Mouse (Mus musculus) brown adipose tissue, adult 24 weeks (tissue): ENCODE data around the gene Dnajb12. TPM values are rescaled to one million over a fixed set of nuclear protein-coding genes. Genes with fewer than 3 reads are reported as not detected.

Source experiments
- H3K27ac ChIP-seq: fragments of 200-500 bp; replicated peaks from 2 replicates; pipeline ENCODE4 v1.5.1; 2012; ENCODE audit warnings: low read depth, mild to moderate bottlenecking, low read length
- H3K4me1 ChIP-seq: fragments of 200-500 bp; 2 replicates; pipeline ENCODE4 v1.6.1; 2012; ENCODE audit warnings: low read length, mixed read lengths; ENCODE audit not compliant: control insufficient read depth, insufficient read depth, insufficient read length
- H3K4me3 ChIP-seq: fragments of 200-500 bp; 2 replicates; pipeline ENCODE4 v1.5.1; 2012; ENCODE audit warnings: low read depth, mild to moderate bottlenecking, low read length, moderate library complexity; ENCODE audit not compliant: insufficient read depth
- polyA plus RNA-seq: library from polyadenylated mRNA; stranded (reverse); fragments of >200 nt; gene quantifications from 2 replicates; pipeline ENCODE4 v1.2.4, GENCODE M21; 2012; ENCODE audit not compliant: missing spikeins, insufficient read depth, insufficient read length

Dnajb12 gene
- polyA plus RNA-seq, 1 experiment = 21.9 TPM

- H3K4me3 ChIP-seq = no peak overlapping the region
- H3K4me1 ChIP-seq = peaks cover 14% of the 10 kb centered on the region
- no peak overlapping the region for H3K27ac ChIP-seq
Observed at GRCm38 (mm10) chr10:59938662-59939061, 59.3 kb downstream of the Dnajb12 start.

GRCm38 (mm10) chr10:59939081-59939480 lies 59.7 kb downstream of the Dnajb12 start:
- Histone ChIP-seq H3K4me1 (peaks cover 16% of the 10 kb centered on the region), H3K27ac (no peak overlapping the region), H3K4me3 (no peak overlapping the region)

GRCm38 (mm10) chr10:59942281-59942846 lies 63.0 kb downstream of the Dnajb12 start:
- Histone ChIP-seq H3K4me3 (peak overlapping the region; percentile 30; the same call in 1 of the 2 replicates), H3K4me1 (peaks cover 13% of the 10 kb centered on the region), H3K27ac (no peak overlapping the region)

- peak overlapping the region; percentile 28 for H3K27ac ChIP-seq
- peak overlapping the region; percentile 30 for H3K4me3 ChIP-seq
- peaks cover 14% of the 10 kb centered on the region for H3K4me1 ChIP-seq
Observed at GRCm38 (mm10) chr10:59942847-59943420, 63.6 kb downstream of the Dnajb12 start.

- Histone ChIP-seq H3K4me1 (peaks cover 14% of the 10 kb centered on the region), H3K4me3 (peak overlapping the region; percentile 30), H3K27ac (peak overlapping the region; percentile 28)
Observed at GRCm38 (mm10) chr10:59943421-59943989, 64.1 kb downstream of the Dnajb12 start.

DNA sequence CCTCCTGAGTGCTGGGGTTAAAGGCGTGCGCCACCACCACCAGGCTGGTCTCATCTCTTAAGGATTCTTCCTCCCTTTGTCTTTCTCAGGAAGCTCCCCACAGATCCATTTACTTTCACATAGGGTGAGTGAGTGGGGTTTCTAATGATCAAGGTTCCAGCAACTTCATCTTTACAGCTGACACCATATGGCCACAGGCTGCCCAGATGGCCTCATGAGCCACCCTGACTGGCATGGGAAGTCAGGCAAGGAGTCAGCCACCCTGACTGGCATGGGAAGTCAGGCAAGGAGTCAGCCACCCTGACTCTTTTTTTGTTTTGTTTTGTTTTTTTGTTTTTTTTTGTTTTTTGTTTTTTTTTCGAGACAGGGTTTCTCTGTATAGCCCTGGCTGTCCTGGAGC lies 66.1 kb downstream of the Dnajb12 start:
- H3K4me1 ChIP-seq = peaks cover 17% of the 10 kb centered on the region
- H3K27ac ChIP-seq = no peak overlapping the region
- H3K4me3 ChIP-seq = no peak overlapping the region

DNA sequence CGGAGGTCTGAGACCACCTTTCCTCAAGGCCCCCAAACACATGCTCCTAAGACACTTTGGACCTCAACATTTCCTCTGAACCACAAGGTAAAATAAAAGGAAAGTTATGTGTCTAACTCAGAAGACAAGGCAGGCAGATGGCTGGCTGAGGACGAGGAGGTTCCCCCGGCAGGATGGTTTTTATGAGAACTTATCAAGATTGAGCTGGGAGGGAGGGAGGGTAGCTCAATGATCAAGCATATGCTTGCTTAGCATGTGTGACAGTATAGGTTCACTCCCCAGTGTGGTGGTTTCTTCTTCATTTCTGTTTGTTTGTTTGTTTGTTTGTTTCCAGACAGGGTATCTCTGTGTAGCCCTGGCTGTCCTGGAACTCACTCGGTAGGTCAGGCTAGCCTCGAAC lies 67.0 kb downstream of the Dnajb12 start:
- H3K27ac ChIP-seq = no peak overlapping the region
- H3K4me3 ChIP-seq = no peak overlapping the region
- H3K4me1 ChIP-seq = peaks cover 17% of the 10 kb centered on the region

GRCm38 (mm10) chr10:59947296-59948073 lies 68.1 kb downstream of the Dnajb12 start:
- Histone ChIP-seq H3K4me1 (peaks cover 17% of the 10 kb centered on the region), H3K4me3 (no peak overlapping the region), H3K27ac (peak overlapping the region; percentile 80)

DNA sequence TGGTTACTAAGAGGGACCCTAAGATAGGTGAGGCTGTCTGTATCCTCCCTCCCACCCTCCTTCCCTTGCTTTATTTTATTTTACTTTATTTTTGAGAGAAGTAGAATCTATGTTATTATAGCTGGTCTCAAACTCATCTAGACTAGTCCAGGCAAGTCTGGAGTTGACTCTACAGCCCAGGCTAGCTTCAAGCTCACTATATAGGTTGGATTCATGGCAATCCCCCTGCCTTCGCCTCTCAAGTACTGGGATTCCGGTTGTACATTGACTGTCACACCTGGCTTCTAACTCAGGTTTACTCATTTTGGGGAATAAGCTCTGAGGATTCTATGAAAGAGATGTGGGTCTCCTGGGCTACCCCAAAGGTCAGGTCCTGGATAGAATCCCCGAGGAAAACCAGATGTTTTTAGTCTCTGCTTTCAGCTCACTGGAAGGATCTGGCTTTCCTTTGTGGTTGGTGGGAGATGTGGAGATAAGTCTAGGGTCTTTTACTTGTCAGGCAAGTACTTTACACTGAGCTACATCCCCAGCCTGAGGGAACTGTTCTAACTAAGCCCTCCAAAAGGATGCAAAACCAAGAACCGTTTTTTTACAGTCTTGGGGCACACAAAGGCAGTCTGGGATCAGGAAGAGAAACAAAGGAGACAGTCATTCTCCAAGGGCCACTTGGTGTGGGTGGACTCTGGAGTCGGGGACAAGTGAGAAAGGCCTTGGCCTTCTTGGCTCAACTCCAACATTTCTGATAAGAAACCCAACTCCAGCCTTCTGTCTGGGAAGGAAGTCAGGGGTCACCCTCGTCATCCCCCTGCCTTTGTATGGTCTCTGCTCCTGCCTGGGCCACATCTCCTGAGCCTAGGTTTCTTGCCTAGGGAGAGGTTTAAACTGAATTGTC lies 69.3 kb downstream of the Dnajb12 start:
- Histone ChIP-seq H3K27ac (peak overlapping the region; percentile 80), H3K4me3 (peak overlapping the region; percentile 92), H3K4me1 (peaks cover 8% of the 10 kb centered on the region)

Other genes starting within 250 kb of the Dnajb12 start
- gene Micu1, start 177.1 kb upstream of the Dnajb12 start, polyA plus RNA-seq = 41.8 and 46.8 TPM in 2 replicates
- 6.1 and 17.7 TPM in 2 replicates for gene Ddit4, start 72.3 kb downstream of the Dnajb12 start, polyA plus RNA-seq
- gene Ascc1, start 123.2 kb downstream of the Dnajb12 start, polyA plus RNA-seq = 19.2 and 20.6 TPM in 2 replicates
- gene Anapc16, start 123.6 kb downstream of the Dnajb12 start, polyA plus RNA-seq = 59.1 and 60.8 TPM in 2 replicates
- 1.7 and 2.2 TPM in 2 replicates for gene Spock2, start 226.7 kb downstream of the Dnajb12 start, polyA plus RNA-seq